Mouse (Mus musculus): ENCODE measurements around the gene Apobec2.

Gene Apobec2

DNA sequence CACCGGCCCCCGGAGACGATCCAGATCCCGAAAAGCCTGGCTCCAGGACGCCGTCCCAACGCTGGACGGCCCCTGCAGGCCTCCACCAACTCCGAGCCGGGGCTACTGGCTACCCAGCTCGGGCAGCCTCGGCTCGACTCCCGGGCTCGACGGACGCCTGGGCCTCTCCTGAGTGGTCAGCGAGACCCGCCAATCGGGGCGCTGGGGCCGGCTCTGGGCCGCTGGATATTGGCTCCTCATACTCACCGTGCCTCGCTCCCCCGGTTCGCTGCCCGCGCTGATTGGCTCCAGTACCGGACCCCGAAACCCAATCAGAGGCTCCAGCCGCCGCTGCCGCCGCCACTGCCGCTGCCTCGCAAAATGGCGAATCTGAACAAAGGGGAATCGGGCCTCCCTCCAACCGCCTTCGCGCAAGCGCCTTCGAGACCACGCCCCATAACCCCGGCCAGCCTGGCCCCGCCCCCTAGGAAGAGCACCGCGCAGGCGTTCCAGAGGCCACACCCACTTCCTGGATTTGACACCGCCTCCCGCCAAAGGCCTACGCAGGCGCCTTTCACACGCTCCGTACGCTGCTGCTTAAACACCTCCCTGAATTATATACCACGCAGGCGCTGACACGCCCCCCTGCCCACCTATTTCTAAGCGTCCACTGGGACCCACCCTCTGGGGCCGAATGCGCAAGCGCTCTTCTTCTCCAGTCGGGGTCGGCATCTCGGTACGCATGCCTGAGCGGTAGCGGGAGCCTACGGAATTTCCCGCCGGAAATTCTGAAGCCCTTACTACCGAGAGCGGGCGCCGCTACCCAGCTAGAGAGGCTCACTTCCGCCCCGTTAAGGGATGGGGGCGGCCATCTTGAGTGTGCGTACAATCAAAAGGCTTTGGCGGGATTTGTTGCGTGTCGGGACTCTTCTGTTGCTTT lies 23.1 kb downstream of the Apobec2 start, which contains the start of the genes Nfya and Oard1:
Gene Nfya (minus strand): TSS at position 527 of the 919 bp plus-strand sequence.
Gene Oard1 (plus strand): TSS at position 635 of the 919 bp plus-strand sequence.
- DNase-seq (ENCODE audit: low read depth, low spot score): peak; percentile 100

DNA sequence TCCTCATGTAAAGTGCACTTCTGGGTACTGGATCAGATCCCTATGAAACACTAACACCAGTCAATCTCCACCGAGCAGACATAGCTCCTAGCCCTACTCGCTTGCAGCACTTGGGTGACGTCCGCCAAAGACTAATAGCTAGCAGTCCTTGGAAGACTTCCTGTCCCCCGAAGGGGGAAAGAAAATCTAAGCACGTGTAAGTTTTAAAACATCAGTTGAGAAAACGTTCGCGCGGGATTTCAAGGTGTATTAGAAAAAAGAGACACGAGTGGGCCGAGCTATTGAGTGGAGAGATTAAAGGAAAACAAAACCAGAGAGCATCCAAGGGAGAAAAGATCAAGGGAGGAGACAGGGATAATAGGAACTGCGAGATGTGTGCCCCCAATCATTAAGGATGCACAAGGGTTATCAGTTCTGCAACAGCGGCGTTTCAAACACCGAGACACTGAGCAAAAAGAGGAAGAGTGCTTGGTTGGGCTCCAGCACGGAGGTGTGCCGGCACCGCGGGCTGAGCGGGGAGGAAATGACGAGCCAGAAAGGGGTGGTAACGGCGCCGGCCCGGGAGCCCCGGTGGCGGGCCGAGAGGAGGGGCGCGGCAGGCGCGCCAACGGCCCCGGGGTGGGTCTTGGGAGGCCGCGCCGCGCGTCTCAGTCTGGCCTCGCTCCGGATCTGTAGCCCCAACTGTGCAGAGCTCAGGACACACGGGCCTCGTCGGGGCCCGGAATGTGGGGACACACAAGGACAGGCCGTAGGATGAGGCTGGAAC lies 24.0 kb downstream of the Apobec2 start:
- DNase-seq (ENCODE audit: low read depth, low spot score): no peak

DNA sequence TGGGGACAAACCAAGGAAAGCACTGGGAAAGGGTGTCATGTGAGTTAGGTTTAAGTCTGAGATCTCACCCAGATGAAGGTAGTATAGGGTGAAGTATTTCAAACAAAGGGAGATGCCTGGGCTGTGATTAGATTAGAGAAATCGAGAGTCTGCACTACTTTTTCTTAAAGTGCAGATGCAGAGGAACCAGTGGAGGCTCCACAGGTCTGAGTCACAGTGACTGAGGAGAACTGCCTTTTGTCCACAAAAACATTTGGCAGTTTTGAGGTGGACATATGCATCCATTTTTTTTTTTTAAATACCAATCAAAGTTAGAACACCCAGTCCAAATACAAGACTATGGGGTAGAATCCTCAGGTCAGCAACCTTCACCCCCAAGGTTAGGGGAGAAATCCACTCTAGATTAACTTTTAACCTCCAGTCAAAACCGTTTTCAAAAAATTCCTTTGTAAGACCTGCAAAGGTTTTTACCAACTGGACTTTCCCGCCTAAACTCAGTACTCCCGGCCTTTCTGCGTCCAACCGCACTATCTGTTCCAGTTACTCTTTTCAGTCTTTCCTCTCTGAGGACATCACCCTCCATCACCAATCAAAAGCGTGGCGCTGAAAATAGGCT lies 24.7 kb downstream of the Apobec2 start:
- DNase-seq (ENCODE audit: low read depth, low spot score): no peak

DNA sequence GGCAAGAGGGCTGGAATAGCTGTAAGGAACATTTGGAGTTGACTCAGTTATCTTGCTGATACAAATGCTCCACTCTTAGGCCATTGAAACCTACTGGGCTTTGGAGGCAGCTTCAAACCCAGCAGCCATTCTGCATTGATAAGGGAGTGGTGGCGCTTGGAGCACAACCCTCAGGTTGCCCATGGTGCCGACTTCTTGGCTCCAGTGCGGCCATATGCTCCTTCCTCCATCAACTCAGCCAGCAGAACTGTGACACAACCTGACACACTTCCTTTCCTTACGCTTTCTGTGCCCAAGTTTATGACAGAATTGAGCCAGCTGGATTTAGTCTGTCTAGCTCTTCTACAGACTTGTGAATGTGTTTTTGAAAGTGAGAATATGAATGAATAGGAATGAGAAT lies 25.6 kb downstream of the Apobec2 start:
- DNase-seq (ENCODE audit: low read depth, low spot score): no peak

DNA sequence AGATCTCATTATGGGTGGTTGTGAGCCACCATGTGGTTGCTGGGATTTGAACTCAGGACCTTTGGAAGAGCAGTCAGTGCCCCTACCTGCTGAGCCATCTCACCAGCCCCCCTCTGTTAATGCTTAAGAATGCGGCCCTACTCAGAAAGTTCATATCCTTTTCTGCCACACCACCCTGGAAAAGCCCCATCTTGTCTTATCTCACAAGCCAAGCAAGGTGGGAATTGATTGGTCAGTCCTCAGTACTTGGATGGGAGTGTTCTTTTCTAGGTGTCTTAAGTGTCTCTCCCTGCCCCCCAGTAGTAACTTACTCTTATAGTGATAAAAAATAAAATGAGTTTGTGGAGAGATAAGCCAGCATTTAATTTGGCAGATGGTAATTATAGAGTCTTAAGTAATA lies 28.0 kb downstream of the Apobec2 start:
- no peak for DNase-seq (ENCODE audit: low read depth, low spot score)

DNA sequence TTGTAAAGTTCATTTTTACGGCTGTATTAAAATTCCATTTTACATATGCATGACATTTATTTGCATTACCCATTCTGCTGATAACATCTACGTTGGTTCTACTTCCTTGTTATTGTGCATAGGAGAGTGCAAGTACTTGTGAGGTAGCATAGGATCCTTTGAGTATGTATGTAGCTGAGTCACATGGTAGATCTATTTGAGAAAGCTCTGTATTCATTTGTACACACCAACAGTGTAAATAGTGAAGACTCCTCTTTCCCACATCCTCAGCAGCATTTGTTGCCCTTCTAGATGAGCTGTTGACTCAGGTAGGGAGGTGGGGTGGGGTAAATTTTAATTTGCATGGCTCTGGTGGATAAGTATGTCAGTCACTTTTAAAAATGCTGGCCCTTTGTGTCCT lies 28.9 kb downstream of the Apobec2 start:
- no peak for DNase-seq (ENCODE audit: low read depth, low spot score)

DNA sequence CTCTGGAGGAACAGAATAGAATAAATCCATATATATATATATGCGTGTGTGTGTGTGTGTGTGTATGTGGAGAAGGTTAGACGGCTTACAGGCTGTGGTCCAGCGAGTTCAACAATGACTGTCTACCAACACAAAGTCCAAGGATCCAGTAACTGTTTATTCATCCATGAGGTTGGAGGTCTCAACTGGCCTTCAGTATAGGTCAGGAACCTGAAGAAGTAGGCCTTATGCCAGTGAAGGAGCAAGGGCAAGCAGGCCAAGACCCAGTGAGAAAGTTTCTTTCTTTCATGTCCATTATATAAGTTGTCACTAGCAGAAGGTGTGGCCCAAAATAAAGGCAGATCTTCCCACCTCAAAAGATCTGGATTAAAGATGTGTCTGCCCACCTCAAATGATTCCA lies 30.0 kb downstream of the Apobec2 start:
- no peak for DNase-seq (ENCODE audit: low read depth, low spot score)

DNA sequence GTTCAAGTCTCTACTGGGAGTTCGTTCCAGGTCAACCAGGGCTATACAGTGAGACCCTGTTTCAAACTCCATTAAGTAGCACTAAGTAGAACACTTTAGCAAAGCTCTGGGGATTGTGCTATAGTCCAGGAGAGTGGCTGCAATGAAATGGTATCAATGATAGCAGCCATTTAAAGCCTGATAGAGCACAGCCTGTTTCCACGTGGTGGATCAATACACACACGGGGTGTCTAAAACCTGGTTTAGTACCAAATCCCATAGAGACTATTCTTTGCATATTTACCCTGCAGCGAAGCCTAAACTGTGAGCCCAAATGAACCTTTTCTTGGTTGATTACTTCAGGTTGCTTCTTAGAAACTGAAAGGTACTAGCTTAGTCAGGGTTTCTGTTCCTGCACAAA lies 31.0 kb downstream of the Apobec2 start:
- no peak for DNase-seq (ENCODE audit: low read depth, low spot score)

DNA sequence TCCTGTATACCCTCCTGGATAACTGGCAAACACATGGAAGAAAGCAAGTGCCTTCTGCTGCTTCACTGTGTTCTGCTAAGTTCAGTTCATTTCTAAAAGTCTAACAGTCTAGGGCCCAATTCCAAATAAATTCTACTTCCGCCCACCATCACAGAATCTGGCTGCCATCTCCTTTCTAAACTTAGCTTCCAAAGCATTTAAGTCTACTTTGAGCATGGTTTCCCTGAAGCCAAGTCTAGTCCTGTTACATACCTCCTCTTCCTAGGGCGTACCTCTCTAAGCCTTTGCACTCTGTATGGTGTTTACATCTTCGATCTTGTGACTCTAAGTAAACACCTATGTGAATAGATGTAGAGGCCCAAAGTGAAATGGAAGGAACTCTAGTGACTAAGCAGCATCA lies 40.1 kb downstream of the Apobec2 start:
- no peak for DNase-seq (ENCODE audit: low read depth, low spot score)

DNA sequence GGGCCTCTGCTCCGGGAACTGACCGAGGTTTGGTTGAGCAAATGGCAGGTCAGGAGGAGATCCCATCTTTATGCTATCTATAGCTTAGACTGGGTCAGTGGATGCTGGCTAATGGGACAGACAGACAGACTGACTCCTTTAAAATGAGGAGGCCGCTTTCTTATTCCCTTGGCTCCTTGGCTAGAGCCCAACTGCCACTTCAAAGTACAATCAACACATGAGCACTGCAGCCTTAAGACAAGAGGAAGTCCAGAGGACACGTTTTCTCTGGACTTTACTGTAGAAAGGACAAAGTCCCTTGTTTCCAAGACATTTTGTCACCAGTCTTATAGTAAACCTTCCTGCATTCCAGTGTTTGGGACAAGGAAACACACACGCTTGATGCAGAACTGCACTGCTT lies 41.3 kb downstream of the Apobec2 start:
- DNase-seq (ENCODE audit: low read depth, low spot score): no peak

DNA sequence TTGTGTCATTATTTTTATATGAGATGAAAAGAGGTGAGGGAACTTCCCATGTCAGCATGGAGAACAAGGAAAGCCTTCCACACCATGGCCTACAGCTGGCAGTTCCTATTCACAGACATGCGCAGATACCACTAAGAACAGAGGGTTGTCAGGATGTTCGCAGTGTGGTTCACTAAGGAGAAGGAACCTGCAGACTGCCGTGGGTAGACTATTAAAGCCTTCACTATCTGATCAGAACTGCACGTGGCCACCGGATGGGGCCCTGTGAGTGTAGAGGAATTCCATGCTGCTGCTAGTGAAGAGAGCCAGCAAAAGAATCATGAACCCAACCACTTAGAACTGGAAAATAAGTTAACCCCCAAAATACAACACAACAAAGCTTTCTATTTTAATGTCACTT lies 43.3 kb downstream of the Apobec2 start:
- no peak for DNase-seq (ENCODE audit: low read depth, low spot score)

DNA sequence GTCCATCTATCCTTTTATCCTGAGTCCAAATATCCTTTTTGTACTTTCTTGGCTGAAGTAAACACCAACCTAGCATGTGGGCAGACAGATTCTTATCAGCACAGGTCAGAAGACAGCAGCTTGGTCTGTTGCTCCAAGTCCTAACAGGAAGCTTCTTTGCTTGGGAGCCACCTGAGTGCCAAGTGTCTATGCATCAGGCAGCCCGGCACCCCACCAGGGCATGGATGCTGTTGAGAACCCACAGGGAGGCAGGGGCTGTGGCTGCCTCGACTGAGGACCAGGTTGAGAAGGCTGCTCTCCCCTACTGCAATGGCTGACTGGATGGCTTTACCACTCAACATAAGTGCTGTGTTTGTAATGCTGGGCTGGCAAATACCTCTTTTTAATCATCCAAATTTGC lies 44.1 kb downstream of the Apobec2 start:
- DNase-seq (ENCODE audit: low read depth, low spot score): no peak

DNA sequence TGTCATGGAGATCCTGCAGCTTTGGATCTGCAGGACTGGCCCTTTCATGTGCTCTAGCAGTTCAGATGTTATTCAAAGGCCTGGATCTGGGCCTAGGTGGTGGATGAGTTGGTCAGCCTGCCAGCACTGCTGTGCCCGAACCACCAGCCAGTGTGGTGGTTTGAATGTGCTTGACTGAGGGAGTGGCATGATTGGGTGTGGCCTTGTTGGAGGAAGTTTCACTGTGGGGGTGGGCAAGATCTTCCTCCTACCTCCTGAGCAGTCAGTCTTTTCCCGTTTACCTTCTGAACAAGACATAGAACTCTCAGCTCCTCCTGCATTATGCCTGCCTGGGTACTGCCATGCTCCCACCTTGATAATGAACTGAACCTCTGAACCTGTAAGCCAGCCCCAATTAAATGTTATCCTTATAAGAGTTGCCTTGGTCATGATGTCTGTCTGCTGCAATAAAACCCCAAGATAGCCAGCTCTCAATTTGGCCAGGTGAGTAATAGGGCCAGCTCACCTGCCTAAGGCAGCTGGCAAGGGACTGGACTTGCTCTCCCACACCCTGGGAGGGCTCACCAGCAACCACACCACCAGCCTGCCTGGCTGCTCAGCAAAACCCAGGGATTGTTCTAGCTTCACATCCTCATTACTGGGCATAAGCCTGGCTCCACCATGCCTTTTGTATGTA lies 46.8 kb downstream of the Apobec2 start:
- no peak for DNase-seq (ENCODE audit: low read depth, low spot score)

DNA sequence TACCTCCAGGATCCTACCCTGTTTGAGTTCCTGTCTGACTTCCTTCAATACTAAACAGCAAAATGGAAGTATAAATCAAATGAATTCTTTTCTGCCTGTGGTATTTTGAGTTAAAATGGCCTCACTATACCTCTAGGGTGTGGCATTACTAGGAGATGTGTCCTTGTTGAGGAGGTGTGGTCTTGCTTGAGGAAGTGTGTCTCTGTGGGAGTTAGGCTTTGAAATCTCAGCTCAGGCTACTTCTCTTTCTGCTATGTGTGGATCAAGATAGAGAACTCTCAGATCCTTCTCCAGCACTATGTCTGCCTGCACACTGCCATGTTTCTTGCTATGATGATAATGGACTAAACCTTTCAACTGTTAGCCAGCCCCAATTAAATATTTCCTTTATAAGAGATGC lies 53.7 kb downstream of the Apobec2 start:
- DNase-seq (ENCODE audit: low read depth, low spot score): no peak

DNA sequence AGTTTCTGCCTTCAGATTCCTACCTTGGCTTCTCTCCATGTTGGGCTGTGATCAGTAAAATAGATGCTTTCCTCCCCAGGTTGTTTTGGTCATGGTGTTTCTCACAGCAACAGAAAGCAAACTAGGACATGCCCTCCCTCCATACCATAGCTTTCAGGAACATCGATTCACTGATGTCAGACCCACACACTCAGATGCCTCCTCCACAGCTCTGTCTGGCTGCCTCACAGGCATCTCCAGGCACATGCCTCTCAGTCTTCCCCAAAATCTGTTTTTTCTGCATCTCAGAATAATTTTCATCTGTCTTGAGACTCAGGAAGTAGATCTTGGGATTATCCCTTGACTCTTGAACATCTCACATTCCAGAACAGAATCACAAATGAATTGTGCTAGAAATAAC lies 56.6 kb downstream of the Apobec2 start:
- no peak for DNase-seq (ENCODE audit: low read depth, low spot score)

DNA sequence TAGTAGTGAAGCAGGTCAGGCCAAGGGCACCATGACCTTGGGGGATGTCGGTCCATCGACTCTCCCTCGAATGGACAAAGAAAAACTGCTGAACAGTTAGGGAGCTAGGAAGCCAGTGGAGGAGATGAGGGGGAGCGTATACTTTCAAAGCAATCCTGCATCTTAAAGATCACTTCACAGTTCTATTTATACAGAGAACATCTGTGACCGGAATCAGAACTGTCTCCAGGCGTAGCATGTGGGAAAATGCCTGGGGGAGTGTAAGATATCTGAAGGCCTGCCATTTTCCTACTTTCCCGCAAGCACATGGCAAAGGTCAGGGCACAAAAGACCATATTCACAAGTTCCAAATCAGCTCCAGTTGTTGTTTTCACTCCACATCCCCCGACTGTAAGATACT lies 59.7 kb downstream of the Apobec2 start:
- no peak for DNase-seq (ENCODE audit: low read depth, low spot score)

DNA sequence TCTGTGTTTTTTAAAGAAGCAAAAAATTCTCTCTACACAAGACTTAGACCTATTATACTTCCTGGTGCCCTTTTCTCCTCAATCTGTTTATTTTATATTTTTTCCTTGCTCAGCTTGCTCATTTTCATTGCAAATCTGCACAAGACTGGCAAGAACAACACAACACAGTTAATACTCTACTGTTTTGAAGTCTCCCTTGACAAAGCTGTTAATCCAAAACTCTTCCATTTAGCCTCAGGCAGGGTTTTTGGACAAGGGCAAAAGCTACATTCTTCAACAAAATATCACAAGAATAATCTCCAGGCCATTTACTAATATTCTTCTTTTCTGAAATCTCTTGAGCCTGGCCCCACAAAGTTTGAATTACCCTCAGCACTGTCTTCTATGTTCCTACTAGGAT lies 61.1 kb downstream of the Apobec2 start:
- DNase-seq (ENCODE audit: low read depth, low spot score): no peak

Data from skeletal muscle tissue, adult 2 months (tissue).